Mouse (Mus musculus) neural tube, embryonic 11.5 days (tissue): ENCODE results near the gene Cd300lg. TPM values are rescaled to one million over a fixed set of nuclear protein-coding genes. Genes with fewer than 3 reads are reported as not detected.

ENCODE experiments used
- ATAC-seq: fragments of 200-750 bp; cut with Nextera tagmentation; 2 replicates; pipeline ENCODE4 v1.8.0; 2017; ENCODE audit warnings: moderate number of reproducible peaks, mild to moderate bottlenecking, moderate TSS enrichment, moderate library complexity; ENCODE audit not compliant: insufficient read depth, low FRiP score, low TSS enrichment
- DNase-seq: peaks from one replicate; pipeline ENCODE4 v3.0.0-alpha.2; 2015; ENCODE audit warnings: low spot score
- H3K27ac ChIP-seq: fragments of 300-500 bp; sonication (generic); 2 replicates; pipeline ENCODE4 v1.5.1; 2014; ENCODE audit warnings: low read depth, mild to moderate bottlenecking, low read length
- H3K27me3 ChIP-seq: fragments of 300-500 bp; sonication (generic); 2 replicates; pipeline ENCODE4 v1.6.1; 2014; ENCODE audit warnings: mild to moderate bottlenecking, low read length, mixed read lengths; ENCODE audit not compliant: control insufficient read depth, insufficient read depth
- H3K36me3 ChIP-seq: fragments of 300-500 bp; sonication (generic); 2 replicates; pipeline ENCODE4 v1.6.1; 2014; ENCODE audit warnings: mild to moderate bottlenecking, low read length, moderate library complexity, mixed read lengths; ENCODE audit not compliant: control insufficient read depth, insufficient read depth
- H3K4me1 ChIP-seq: fragments of 300-500 bp; sonication (generic); 2 replicates; pipeline ENCODE4 v1.6.1; 2014; ENCODE audit warnings: low read length, mixed read lengths; ENCODE audit not compliant: control insufficient read depth, insufficient read depth
- H3K4me2 ChIP-seq: fragments of 300-500 bp; sonication (generic); 2 replicates; pipeline ENCODE4 v1.6.1; 2014; ENCODE audit warnings: low read depth, mild to moderate bottlenecking, moderate library complexity
- H3K4me3 ChIP-seq: fragments of 300-500 bp; sonication (generic); 2 replicates; pipeline ENCODE4 v1.5.1; 2014; ENCODE audit warnings: low read depth, low read length
- H3K9ac ChIP-seq: fragments of 300-500 bp; sonication (generic); 2 replicates; pipeline ENCODE4 v1.6.1; 2014; ENCODE audit warnings: mild to moderate bottlenecking, low read length
- H3K9me3 ChIP-seq: fragments of 300-500 bp; sonication (generic); 2 replicates; pipeline ENCODE4 v1.6.1; 2016; ENCODE audit warnings: low read length; ENCODE audit not compliant: control insufficient read depth
- WGBS: fragments of 180-500 bp; shearing (Covaris S2); extraction: QIAGEN DNeasy Blood & Tissue Kit; methylation state at CpG from one replicate; pipeline ENCODE4 v1.1.7; 2014; 5-methylcytosine and 5-hydroxymethylcytosine counted together
- polyA plus RNA-seq: library from polyadenylated mRNA; unstranded; fragments of >200 nt; fragmentation: Nextera tagmentation; extraction: Ambion mirVana; gene quantifications from 2 replicates; pipeline ENCODE4 v1.2.1, GENCODE M21; 2014

Cd300lg gene
- polyA plus RNA-seq, 1 experiment from 2014 or later, result 0.12 TPM

DNA sequence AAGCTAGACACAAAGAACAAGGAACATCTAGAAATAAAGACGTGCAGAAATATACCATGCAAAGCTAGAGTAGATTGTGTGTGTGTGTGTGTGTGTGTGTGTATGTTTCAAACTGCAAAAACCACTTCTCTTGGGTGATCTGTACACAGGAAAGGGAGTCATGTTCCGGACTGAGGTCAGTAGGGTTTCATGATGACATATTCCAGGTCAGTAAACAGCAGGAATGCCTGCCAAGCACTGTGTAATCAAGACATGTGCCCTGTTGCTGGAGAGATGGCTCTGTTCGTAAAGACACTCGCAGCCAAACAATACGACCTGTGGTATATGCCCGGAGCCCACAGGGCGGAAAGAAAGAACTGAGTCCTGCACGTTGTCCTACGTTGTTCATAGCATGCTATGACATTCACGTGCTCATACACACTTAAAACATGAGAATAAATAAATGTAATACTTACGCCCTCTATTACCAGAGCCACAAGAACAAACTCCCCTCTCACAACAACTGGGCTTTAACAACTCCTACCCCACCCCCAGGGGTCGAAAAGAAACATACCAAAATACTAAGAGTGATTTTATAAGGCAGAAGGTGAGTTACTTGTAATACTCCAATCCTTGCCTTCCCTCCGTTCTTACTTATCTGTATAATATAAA, 1.7 kb upstream of the Cd300lg start:
- Histone ChIP-seq H3K4me2 (no peak overlapping the region), H3K4me3 (no peak overlapping the region), H3K9ac (no peak overlapping the region), H3K27me3 (no peaks in the 10 kb centered on the region), H3K9me3 (no peaks in the 10 kb centered on the region), H3K4me1 (no peaks in the 10 kb centered on the region), H3K36me3 (no peaks in the 10 kb centered on the region), H3K27ac (no peak overlapping the region)
- no peak for DNase-seq
- peak; percentile 6; the same call in 1 of the 2 replicates for ATAC-seq
- WGBS, result 57% methylated on average over 13 of the region's 13 CpGs

DNA sequence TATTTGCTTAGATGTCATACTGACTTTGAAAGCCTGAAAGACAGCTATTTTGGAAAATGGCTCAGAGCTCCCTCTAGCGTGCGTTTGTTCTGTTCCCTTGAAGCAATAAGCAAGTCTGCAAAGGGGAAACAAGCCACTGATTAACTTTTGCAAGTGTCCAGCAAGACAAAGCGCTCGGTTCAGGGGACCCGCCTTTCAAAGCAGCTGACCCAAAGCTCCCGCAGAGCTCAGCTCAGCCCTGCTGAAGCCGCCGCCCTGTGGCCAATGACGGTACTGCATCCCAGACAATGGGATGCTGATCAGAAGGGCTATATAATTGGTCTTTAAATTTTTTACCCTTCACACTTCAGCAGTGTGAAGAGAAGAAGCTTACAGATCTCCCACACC, 1.2 kb upstream of the Cd300lg start:
- Histone ChIP-seq H3K9me3 (no peaks in the 10 kb centered on the region), H3K4me3 (no peak overlapping the region), H3K36me3 (no peaks in the 10 kb centered on the region), H3K27me3 (no peaks in the 10 kb centered on the region), H3K4me1 (no peaks in the 10 kb centered on the region), H3K4me2 (no peak overlapping the region), H3K27ac (no peak overlapping the region), H3K9ac (no peak overlapping the region)
- DNase-seq (peak; percentile 90), ATAC-seq (peak; percentile 67; the same call in 1 of the 2 replicates)
- under 1% methylated on average over 9 of the region's 9 CpGs for WGBS

DNA sequence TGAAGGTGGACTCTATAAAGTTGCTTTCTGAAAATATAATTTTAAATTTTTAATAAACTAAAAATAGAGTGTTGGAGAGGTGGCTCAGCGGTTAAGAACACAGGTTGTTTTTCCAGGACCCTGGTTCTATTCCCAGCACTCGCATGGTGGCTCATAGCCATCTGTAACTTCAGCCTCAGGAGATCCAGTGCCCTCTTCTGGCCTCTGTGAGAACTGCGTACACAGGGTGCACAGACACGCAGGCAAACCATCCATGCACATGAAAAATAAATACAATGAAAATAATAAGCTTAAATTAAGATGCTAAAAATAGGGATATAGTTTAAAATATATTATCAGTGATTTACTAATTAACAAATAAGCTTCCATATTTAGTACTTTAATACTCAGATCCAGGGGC, 663 bp upstream of the Cd300lg start:
- Histone ChIP-seq H3K9ac (no peak overlapping the region), H3K27me3 (no peaks in the 10 kb centered on the region), H3K9me3 (no peaks in the 10 kb centered on the region), H3K4me2 (no peak overlapping the region), H3K4me3 (no peak overlapping the region), H3K27ac (no peak overlapping the region), H3K4me1 (no peaks in the 10 kb centered on the region), H3K36me3 (no peaks in the 10 kb centered on the region)
- WGBS, result 73% methylated on average over 4 of the region's 4 CpGs
- ATAC-seq, result no peak
- DNase-seq, result no peak

DNA sequence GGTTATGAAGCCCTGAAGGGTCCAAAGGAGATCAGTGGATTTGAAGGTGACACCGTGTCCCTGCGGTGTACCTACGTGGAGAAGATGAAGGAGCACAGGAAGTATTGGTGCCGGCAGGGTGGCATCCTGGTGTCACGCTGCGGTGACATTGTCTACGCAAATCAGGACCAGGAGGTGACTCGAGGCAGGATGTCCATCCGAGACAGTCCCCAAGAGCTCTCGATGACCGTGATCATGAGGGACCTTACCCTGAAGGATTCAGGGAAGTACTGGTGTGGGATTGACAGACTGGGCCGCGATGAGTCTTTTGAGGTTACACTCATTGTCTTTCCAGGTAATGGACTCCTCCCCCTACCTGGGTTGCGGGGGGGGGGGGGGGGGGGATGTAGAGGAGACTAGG, 1.7 kb downstream of the Cd300lg start:
- Histone ChIP-seq H3K9ac (no peak overlapping the region), H3K36me3 (no peaks in the 10 kb centered on the region), H3K27ac (no peak overlapping the region), H3K4me3 (no peak overlapping the region), H3K27me3 (no peaks in the 10 kb centered on the region), H3K4me2 (no peak overlapping the region), H3K9me3 (no peaks in the 10 kb centered on the region), H3K4me1 (no peaks in the 10 kb centered on the region)
- ATAC-seq (no peak), DNase-seq (no peak)
- WGBS, result 92% methylated on average over 13 of the region's 14 CpGs

DNA sequence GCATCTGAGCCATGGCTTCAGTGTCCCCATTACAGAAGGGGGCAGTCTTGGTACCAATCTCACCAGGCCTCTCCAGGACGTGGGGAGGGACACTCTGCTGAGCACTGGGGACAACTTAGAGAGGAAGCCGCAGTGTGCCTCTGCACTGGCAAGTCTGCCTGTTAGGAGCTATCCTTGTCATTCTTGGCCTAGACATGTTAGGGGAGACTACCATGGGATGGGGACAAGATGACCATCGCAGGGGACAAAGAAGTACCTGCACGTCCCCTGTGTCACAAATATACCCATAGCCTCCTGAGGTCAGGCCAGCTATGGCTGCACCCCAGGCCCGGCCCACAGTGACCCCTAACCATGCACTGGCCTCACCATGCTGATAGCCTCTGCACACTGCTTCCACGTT, 2.1 kb downstream of the Cd300lg start:
- 88% methylated on average over 6 of the region's 6 CpGs for WGBS
- H3K9me3 ChIP-seq, result no peaks in the 10 kb centered on the region

DNA sequence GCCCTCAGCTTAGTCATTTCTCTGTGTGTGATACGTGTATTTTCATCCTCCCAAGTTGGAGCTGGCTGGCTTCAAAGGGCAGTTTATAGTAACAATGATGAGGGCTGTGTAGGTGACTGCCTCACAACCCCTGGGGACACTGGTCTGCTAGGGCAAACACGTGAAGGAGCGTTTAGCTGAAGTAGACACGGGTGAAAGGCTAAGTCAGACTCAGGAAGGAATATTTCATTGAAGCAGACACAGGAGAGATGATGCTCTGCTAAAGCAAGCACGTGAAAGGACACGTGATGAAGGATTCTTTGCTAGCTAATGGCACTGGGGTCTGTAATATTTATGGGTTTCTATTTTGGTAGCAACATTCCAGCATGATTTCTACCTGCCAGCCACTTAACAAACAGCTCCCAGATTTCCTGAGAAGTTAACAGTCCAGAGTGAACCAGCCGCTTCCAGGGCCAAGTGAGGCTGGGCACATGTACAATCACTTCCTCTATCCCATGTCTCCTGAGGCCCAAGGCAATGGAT, 3.4 kb downstream of the Cd300lg start:
- H3K4me2 ChIP-seq, result no peak overlapping the region
- WGBS, result 85% methylated on average over 7 of the region's 7 CpGs
- H3K36me3 ChIP-seq, result no peaks in the 10 kb centered on the region
- H3K4me1 ChIP-seq, result no peaks in the 10 kb centered on the region
- no peak overlapping the region for H3K9ac ChIP-seq
- no peak for DNase-seq
- H3K27ac ChIP-seq, result no peak overlapping the region
- ATAC-seq, result no peak
- no peaks in the 10 kb centered on the region for H3K9me3 ChIP-seq
- no peaks in the 10 kb centered on the region for H3K27me3 ChIP-seq
- no peak overlapping the region for H3K4me3 ChIP-seq

More for the DNA sequence above, 2.1 kb downstream of the Cd300lg start:
- no peaks in the 10 kb centered on the region for H3K36me3 ChIP-seq
- H3K4me3 ChIP-seq, result no peak overlapping the region
- no peaks in the 10 kb centered on the region for H3K27me3 ChIP-seq
- H3K9ac ChIP-seq, result no peak overlapping the region
- no peak overlapping the region for H3K4me2 ChIP-seq
- DNase-seq (no peak), ATAC-seq (no peak)
- no peak overlapping the region for H3K27ac ChIP-seq
- no peaks in the 10 kb centered on the region for H3K4me1 ChIP-seq

DNA sequence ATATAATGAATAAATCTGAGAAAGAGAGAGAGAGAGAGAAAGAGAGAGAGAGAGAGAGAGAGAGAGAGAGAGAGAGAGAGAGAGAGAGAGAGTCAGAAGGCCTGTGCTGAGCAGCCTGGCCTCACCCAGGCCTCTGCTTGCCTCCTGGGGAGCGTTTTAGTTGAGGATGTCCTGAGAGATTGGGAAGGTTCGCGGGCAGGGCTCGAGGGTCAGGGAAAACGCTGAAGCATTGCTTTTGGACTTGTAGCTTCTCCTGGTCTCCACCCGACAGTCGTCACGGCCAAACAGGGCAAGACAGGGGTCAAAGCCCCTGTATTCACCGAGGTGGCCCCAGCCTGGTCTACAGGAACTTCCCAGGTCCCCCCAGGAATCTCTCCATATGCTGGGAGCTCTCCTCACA, 5.3 kb downstream of the Cd300lg start:
- H3K4me1 ChIP-seq, result no peaks in the 10 kb centered on the region
- no peak overlapping the region for H3K4me2 ChIP-seq
- H3K27me3 ChIP-seq, result no peaks in the 10 kb centered on the region
- no peak overlapping the region for H3K9ac ChIP-seq
- 84% methylated on average over 9 of the region's 9 CpGs for WGBS
- no peak overlapping the region for H3K4me3 ChIP-seq
- no peaks in the 10 kb centered on the region for H3K9me3 ChIP-seq
- H3K27ac ChIP-seq, result no peak overlapping the region
- DNase-seq (no peak), ATAC-seq (no peak)
- no peaks in the 10 kb centered on the region for H3K36me3 ChIP-seq

DNA sequence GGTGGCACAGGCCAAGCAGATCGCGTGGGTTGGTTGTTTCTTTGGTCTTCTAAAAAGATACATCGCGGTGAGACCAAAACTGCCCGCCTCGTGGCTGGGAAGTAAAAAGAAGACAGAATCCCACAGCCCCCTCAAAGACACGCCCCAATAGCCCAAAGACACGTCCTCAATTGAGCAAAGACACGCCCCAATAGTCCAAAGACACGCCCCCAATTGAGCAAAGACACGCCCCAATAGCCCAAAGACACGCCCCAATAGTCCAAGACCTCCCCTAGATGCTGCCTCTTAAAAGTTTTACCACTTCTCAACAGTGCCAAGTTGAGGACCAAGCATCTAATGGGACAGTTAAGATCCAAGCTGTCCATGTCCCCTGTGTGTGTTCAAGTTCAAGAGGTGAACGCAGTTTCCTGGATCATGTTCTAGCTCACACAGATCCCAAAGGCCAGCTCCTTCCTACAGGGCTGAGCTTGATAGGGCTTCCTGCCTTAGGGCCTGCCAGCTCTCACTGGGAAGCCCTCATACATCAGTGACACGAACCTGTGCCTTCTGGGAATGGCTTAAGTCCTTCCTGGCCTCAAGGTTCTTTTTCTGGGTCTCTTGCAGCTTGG, 8.7 kb downstream of the Cd300lg start:
- ATAC-seq, result no peak
- H3K36me3 ChIP-seq, result no peaks in the 10 kb centered on the region

DNA sequence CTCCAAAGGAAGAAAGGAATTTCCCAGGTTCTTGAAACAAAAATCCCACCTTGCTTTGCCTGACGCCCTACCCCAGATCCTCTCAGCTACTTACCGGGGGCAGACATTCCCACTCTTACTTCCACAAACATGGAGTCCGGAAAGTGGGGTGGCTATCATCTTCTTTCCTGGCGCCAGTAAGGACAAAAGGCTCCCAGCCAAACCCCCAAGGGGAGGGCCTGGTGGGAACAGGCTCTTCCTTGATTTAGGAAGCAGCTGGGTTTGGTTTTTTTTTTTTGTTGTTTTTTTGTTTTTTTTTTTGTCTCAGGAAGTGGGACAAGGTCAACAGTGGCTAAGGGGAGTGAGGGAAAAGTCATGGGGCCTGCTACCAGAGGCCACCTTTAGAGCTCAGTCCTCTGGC, 10.2 kb downstream of the Cd300lg start:
- Histone ChIP-seq H3K9ac (no peak overlapping the region), H3K4me1 (no peaks in the 10 kb centered on the region), H3K4me3 (no peak overlapping the region), H3K36me3 (no peaks in the 10 kb centered on the region), H3K27me3 (no peaks in the 10 kb centered on the region), H3K9me3 (no peaks in the 10 kb centered on the region), H3K27ac (no peak overlapping the region), H3K4me2 (no peak overlapping the region)
- ATAC-seq, result no peak
- WGBS, result 60% methylated on average over 4 of the region's 4 CpGs
- no peak for DNase-seq

More for the DNA sequence above, 8.7 kb downstream of the Cd300lg start:
- 58% methylated on average over 14 of the region's 14 CpGs for WGBS
- no peaks in the 10 kb centered on the region for H3K9me3 ChIP-seq
- H3K27me3 ChIP-seq, result no peaks in the 10 kb centered on the region
- no peaks in the 10 kb centered on the region for H3K4me1 ChIP-seq
- DNase-seq, result no peak
- no peak overlapping the region for H3K27ac ChIP-seq
- H3K9ac ChIP-seq, result no peak overlapping the region
- no peak overlapping the region for H3K4me3 ChIP-seq
- H3K4me2 ChIP-seq, result no peak overlapping the region
